Mouse (Mus musculus): Measurements from ENCODE around the gene Kynu.

The Kynu gene

GRCm38 (mm10) chr2:43669588-43669987 lies 114.5 kb downstream of the Kynu start:
- DNase-seq (ENCODE audit: low spot score): no peak

GRCm38 (mm10) chr2:43673619-43674018 lies 118.5 kb downstream of the Kynu start:
- DNase-seq (ENCODE audit: low spot score): peak; percentile 61

- no peak for DNase-seq (ENCODE audit: low spot score)
Observed at GRCm38 (mm10) chr2:43674098-43674497, 119.0 kb downstream of the Kynu start.

GRCm38 (mm10) chr2:43675277-43675676 lies 120.1 kb downstream of the Kynu start:
- DNase-seq (ENCODE audit: low spot score): no peak

- no peak for DNase-seq (ENCODE audit: low spot score)
Observed at GRCm38 (mm10) chr2:43690402-43690801, 135.3 kb downstream of the Kynu start.

- no peak for DNase-seq (ENCODE audit: low spot score)
Observed at GRCm38 (mm10) chr2:43691290-43691689, 136.2 kb downstream of the Kynu start.

GRCm38 (mm10) chr2:43695635-43696034 lies 140.5 kb downstream of the Kynu start:
- DNase-seq (ENCODE audit: low spot score): no peak

- DNase-seq (ENCODE audit: low spot score): no peak
Observed at GRCm38 (mm10) chr2:43712611-43713138, 157.5 kb downstream of the Kynu start.

- peak; percentile 70 for DNase-seq (ENCODE audit: low spot score)
Observed at GRCm38 (mm10) chr2:43722446-43723103, 167.4 kb downstream of the Kynu start.

- DNase-seq (ENCODE audit: low spot score): no peak
Observed at GRCm38 (mm10) chr2:43723104-43723541, 168.0 kb downstream of the Kynu start.

GRCm38 (mm10) chr2:43727181-43727580 lies 172.1 kb downstream of the Kynu start:
- no peak for DNase-seq (ENCODE audit: low spot score)

- DNase-seq (ENCODE audit: low spot score): no peak
Observed at GRCm38 (mm10) chr2:43727693-43728092, 172.6 kb downstream of the Kynu start.

GRCm38 (mm10) chr2:43728831-43729230 lies 173.7 kb downstream of the Kynu start:
- no peak for DNase-seq (ENCODE audit: low spot score)

Data from c-Kit-positive CD71-positive TER-119-positive erythroid progenitor cells, embryonic 14.5 days (primary cell).